Mouse (Mus musculus) C2C12 (cell line): ENCODE data around the gene Fem1a.

Experiments
- CTCF ChIP-seq: IDR thresholded peaks from one replicate; pipeline ENCODE4 v1.5.1; 2011; ENCODE audit not compliant: control insufficient read depth, insufficient read depth, insufficient read length
- FOSL1 ChIP-seq: IDR thresholded peaks from one replicate; pipeline ENCODE4 v1.8.0; 2011; ENCODE audit warnings: mild to moderate bottlenecking, low read length; ENCODE audit not compliant: poor library complexity, insufficient read depth, severe bottlenecking
- MAX ChIP-seq: IDR thresholded peaks from one replicate; pipeline ENCODE4 v1.6.1; 2011; ENCODE audit warnings: mild to moderate bottlenecking, control low read depth
- MYOG ChIP-seq: IDR thresholded peaks from one replicate; pipeline ENCODE4 v1.6.1; 2011; ENCODE audit not compliant: control insufficient read depth, insufficient read length; ENCODE audit errors: extremely low read depth
- USF1 ChIP-seq: IDR thresholded peaks from one replicate; pipeline ENCODE4 v1.6.1; 2011; ENCODE audit warnings: low read depth, mild to moderate bottlenecking, control low read depth, moderate library complexity

- no peak for TF ChIP-seq MAX
- no peak for TF ChIP-seq USF1
- no peak for TF ChIP-seq CTCF
- no peak for TF ChIP-seq MYOG
- TF ChIP-seq FOSL1: peak; percentile 49
Measured at GRCm38 (mm10) chr17:56266271-56266670, 9.7 kb downstream of the Fem1a start.
